Mouse (Mus musculus) forebrain, embryonic 16.5 days (tissue): ENCODE measurements around the gene Ksr1. TPM values are rescaled to one million over a fixed set of nuclear protein-coding genes. Genes with fewer than 3 reads are reported as not detected.

Experiments used
- ATAC-seq: fragments of 200-750 bp; cut with Nextera tagmentation; 2 replicates; pipeline ENCODE4 v1.8.0; 2017; ENCODE audit warnings: mild to moderate bottlenecking, moderate library complexity
- H3K27ac ChIP-seq: fragments of 300-500 bp; sonication (generic); 2 replicates; pipeline ENCODE4 v1.5.1; 2014; ENCODE audit warnings: low read length, control low read depth
- H3K27me3 ChIP-seq: fragments of 300-500 bp; sonication (generic); replicated peaks from 2 replicates; pipeline ENCODE4 v1.6.1; 2014; ENCODE audit warnings: low read length; ENCODE audit not compliant: control insufficient read depth, insufficient read depth
- H3K36me3 ChIP-seq: fragments of 300-500 bp; sonication (generic); 2 replicates; pipeline ENCODE4 v1.6.1; 2014; ENCODE audit not compliant: control insufficient read depth, insufficient read depth
- H3K4me1 ChIP-seq: fragments of 300-500 bp; sonication (generic); replicated peaks from 2 replicates; pipeline ENCODE4 v1.6.1; 2014; ENCODE audit warnings: low read length; ENCODE audit not compliant: control insufficient read depth, insufficient read depth
- H3K4me2 ChIP-seq: fragments of 300-500 bp; sonication (generic); 2 replicates; pipeline ENCODE4 v1.6.1; 2014; ENCODE audit warnings: mild to moderate bottlenecking, low read length, control low read depth
- H3K4me3 ChIP-seq: fragments of 300-500 bp; sonication (generic); replicated peaks from 2 replicates; pipeline ENCODE4 v1.5.1; 2014; ENCODE audit warnings: mild to moderate bottlenecking, low read length, control low read depth
- H3K9ac ChIP-seq: fragments of 300-500 bp; sonication (generic); replicated peaks from 2 replicates; pipeline ENCODE4 v1.6.1; 2014; ENCODE audit warnings: low read depth, low read length, control low read depth
- H3K9me3 ChIP-seq: fragments of 300-500 bp; sonication (generic); 2 replicates; pipeline ENCODE4 v1.6.1; 2016; ENCODE audit warnings: low read length; ENCODE audit not compliant: control insufficient read depth
- WGBS: fragments of 180-500 bp; shearing (Covaris S2); extraction: QIAGEN DNeasy Blood & Tissue Kit; methylation state at CpG from one replicate; pipeline ENCODE4 v1.1.7; 2014; 5-methylcytosine and 5-hydroxymethylcytosine counted together
- polyA plus RNA-seq: library from polyadenylated mRNA; unstranded; fragments of >200 nt; fragmentation: Nextera tagmentation; extraction: Ambion mirVana; gene quantifications from 2 replicates; pipeline ENCODE4 v1.2.1, GENCODE M21; 2015

The Ksr1 gene
- polyA plus RNA-seq, 1 experiment from 2014 or later = 5.1 TPM

DNA sequence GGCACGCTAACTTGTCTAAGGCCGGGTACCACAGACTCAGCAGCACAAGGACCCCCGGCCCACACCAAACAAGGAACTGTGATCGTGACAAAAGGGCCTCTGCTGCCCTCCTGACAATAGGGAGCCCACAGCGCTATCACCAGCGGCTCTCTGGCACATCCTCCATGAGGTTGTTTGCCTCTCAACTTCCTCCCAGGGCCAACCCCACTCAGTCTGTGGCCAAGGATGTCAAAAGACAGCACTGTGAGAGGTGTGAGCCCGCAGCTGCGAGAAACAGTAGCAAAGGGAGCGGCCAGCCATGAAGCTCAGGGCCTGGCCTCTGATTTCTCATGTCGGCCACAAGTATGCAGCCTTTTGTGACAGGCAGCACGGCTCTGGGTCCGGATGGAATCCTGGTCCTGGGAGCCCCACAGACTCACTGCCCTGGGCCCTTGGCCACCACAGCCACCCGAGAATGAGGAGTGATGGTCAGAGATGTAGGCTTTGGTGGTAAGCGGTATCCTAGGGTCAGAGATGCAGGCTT is 104.2 kb downstream of the Ksr1 start:
- 56% methylated on average over 14 of the region's 14 CpGs for WGBS
- Histone ChIP-seq H3K9ac (no peak overlapping the region), H3K4me1 (no peaks in the 10 kb centered on the region), H3K27ac (no peak overlapping the region), H3K9me3 (no peaks in the 10 kb centered on the region), H3K36me3 (no peaks in the 10 kb centered on the region; the same call in 1 of the 2 replicates), H3K4me3 (no peak overlapping the region), H3K27me3 (no peaks in the 10 kb centered on the region), H3K4me2 (no peak overlapping the region)
- ATAC-seq = no peak

DNA sequence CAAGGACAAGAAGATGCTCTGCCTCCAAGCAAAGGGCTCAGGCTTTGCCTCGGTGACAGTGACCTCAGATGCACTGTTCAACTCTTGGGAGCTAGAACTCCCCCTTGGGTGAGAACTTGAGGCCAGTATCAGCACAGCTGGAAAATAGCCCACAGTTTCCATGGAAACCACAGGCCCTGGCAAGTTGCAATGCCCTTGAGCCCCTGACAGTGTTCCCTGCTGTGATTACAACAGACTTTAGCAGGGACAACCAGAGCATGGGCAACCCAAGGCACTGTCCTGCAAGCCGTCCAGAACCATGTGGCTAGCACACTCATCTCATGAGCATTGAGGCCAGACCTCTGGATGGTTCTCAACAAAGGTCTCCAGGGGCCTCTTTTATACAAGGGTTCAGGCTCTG is 106.7 kb downstream of the Ksr1 start:
- ATAC-seq = no peak

DNA sequence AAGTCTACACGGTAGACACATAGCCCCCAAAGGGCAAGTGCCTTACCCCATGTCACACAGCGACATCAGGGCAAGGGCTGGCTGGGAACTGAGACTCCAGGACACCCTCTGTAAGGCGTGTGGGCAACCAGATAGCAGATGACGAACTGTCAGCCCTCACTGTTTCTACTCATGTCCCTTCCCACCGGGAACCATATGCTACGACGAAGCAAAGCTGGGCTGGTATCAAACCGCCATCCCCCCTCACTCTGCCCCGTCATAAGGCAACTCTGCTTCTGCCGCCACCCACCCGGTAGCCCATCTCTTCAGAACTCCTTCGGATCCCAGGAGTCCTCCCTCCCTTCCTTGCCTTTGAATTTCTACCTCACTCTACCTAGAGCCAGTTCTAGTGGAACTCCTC is 108.7 kb downstream of the Ksr1 start:
- no peak overlapping the region for H3K9ac ChIP-seq
- no peak overlapping the region for H3K4me2 ChIP-seq
- no peaks in the 10 kb centered on the region for H3K36me3 ChIP-seq
- H3K9me3 ChIP-seq = no peaks in the 10 kb centered on the region
- 88% methylated on average over 12 of the region's 12 CpGs for WGBS
- H3K27ac ChIP-seq = no peak overlapping the region
- H3K4me1 ChIP-seq = peaks cover 5% of the 10 kb centered on the region; the same call in 1 of the 2 replicates
- ATAC-seq = no peak
- no peaks in the 10 kb centered on the region for H3K27me3 ChIP-seq
- H3K4me3 ChIP-seq = no peak overlapping the region

More for the DNA sequence above, 106.7 kb downstream of the Ksr1 start:
- Histone ChIP-seq H3K4me1 (peaks cover 5% of the 10 kb centered on the region; the same call in 1 of the 2 replicates), H3K27ac (no peak overlapping the region), H3K27me3 (no peaks in the 10 kb centered on the region), H3K36me3 (no peaks in the 10 kb centered on the region; the same call in 1 of the 2 replicates), H3K9me3 (no peaks in the 10 kb centered on the region), H3K9ac (no peak overlapping the region), H3K4me2 (no peak overlapping the region), H3K4me3 (no peak overlapping the region)
- 54% methylated on average over 2 of the region's 2 CpGs for WGBS

DNA sequence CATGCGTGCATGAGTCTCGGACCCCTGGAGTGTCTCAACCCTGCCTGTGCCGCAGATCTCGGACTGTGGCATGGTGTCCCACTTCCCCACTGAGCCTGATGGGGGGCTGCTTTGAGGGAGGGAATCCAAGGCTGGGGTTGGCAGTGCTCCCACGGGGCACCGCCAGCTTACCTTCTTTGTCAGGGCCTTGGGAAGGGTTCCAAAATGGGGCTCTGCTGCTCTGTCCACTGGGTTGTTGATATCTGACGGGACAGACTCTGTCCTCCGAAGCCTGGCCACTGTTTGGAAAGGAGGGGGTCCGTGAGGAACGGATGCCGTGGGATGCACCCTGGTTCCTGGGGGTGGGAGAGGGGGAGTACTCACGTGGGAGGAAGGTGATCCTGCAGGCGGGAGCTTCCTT is 109.9 kb downstream of the Ksr1 start:
- Histone ChIP-seq H3K9me3 (no peaks in the 10 kb centered on the region), H3K27ac (no peak overlapping the region), H3K9ac (no peak overlapping the region), H3K4me2 (no peak overlapping the region), H3K27me3 (no peaks in the 10 kb centered on the region), H3K4me1 (peaks cover 5% of the 10 kb centered on the region; the same call in 1 of the 2 replicates), H3K36me3 (no peaks in the 10 kb centered on the region), H3K4me3 (no peak overlapping the region)
- no peak for ATAC-seq
- WGBS = 58% methylated on average over 13 of the region's 13 CpGs

DNA sequence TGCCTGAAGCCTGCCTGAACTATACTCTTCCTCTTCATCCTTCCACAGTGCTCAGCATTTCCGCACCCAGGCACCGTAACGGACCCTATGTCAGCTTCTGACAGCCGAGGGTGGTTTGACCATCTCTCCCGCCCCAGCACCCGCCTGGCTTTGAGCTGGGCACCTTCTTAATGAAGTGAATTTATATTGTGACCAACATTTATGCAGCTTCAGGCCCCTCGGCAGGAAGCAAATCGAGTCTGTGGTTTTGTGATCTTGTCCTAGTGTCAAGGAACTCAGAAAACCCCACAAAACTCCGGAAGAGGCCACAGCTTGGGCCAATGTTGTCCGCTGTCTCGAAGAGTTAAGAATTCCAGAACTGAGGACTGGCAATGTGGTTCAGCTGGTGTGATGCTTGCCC is 112.6 kb downstream of the Ksr1 start:
- ATAC-seq = no peak
- Histone ChIP-seq H3K27me3 (no peaks in the 10 kb centered on the region), H3K9me3 (no peaks in the 10 kb centered on the region), H3K4me1 (peaks cover 11% of the 10 kb centered on the region), H3K9ac (no peak overlapping the region), H3K36me3 (no peaks in the 10 kb centered on the region), H3K4me3 (no peak overlapping the region), H3K27ac (no peak overlapping the region), H3K4me2 (no peak overlapping the region)
- WGBS = 92% methylated on average over 11 of the region's 11 CpGs

DNA sequence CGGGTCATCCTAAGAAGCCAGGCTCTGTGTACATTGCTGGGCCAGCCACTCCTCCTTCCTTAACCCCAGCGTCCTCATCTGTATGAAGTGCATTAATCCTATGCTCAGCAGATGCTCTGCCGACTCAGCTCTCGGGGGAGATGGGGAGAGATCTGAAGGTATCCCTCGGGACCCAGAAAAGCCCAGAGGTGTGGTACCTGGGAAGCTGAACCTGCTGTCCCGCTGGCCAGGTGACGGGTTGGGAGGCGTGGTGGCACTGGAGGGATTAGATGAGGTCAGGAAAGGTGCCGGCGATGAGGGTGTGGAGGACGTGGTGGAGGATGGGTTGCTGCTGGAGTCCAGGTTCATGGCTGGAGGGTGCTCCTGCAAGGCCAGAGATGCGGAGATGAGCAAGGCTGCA is 113.2 kb downstream of the Ksr1 start:
- H3K27me3 ChIP-seq = no peaks in the 10 kb centered on the region

DNA sequence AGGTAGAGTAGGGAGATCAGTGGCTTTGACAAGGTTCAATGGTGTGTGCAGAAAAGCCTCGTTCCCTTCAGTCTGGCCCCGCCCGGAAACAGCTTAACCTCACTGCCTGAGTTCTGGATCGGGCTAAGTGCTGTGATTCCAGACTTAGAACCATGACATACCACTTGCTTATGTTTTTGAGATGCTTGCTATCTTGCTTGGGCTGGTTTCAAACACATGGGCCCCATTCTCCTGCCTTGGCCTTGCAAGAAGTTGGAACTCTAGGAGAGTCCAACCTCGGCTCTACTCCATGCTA is 114.8 kb downstream of the Ksr1 start:
- ATAC-seq = no peak
- Histone ChIP-seq H3K4me1 (peaks cover 9% of the 10 kb centered on the region), H3K27me3 (no peaks in the 10 kb centered on the region), H3K27ac (no peak overlapping the region), H3K4me2 (no peak overlapping the region), H3K4me3 (no peak overlapping the region), H3K9ac (no peak overlapping the region), H3K9me3 (no peaks in the 10 kb centered on the region), H3K36me3 (no peaks in the 10 kb centered on the region)
- WGBS = 72% methylated on average over 5 of the region's 5 CpGs

More for the DNA sequence above, 113.2 kb downstream of the Ksr1 start:
- 82% methylated on average over 12 of the region's 12 CpGs for WGBS
- no peak overlapping the region for H3K4me3 ChIP-seq
- no peak overlapping the region for H3K27ac ChIP-seq
- ATAC-seq = no peak
- H3K4me1 ChIP-seq = peaks cover 11% of the 10 kb centered on the region
- no peaks in the 10 kb centered on the region for H3K36me3 ChIP-seq
- H3K4me2 ChIP-seq = no peak overlapping the region
- no peak overlapping the region for H3K9ac ChIP-seq
- H3K9me3 ChIP-seq = no peaks in the 10 kb centered on the region

DNA sequence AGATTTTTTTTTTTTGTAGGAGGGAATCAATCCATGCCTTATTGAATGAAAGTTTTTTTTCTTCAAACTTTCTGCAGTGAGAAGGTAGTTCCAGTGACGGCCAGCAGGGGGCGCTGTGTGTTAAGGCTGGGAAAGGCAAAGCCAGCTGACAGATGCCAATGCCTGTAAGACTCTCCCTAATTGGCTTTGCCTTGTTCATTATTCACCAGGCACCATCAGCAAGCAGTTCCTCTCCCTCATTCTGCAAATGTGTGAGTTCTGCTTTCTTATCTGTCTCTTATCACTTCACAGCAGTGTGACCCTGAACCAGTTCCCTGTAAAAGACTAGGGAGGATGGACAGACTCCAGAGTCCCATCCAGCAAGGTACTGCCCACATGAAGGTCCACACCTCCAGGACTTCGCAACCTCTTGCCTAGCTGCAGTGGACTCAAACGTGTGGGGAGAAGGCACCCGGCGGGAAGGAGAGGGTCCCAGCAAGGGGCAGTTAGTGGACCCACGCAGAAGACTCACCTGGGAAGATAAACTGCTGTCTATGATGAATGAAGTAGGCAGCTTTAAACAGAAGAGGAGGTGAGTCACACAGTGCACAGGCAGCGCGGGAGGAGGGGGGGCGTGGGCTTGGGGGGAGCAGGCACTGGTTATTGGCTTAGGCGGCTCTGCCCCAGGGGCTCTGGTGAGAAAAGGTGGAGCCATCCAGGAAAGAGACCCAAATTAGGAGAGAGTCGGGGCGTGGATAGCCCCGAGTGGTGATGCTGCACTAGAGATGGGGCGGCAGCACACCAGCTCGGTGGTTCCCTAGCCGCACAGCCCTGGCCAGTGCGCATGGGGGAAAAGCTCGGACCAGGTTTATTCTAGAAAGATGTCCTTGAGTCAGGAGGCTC is 115.4 kb downstream of the Ksr1 start:
- peak; percentile 84 for ATAC-seq
- peaks cover 6% of the 10 kb centered on the region for H3K4me1 ChIP-seq
- 57% methylated on average over 19 of the region's 19 CpGs for WGBS
- no peaks in the 10 kb centered on the region for H3K36me3 ChIP-seq
- no peaks in the 10 kb centered on the region for H3K27me3 ChIP-seq
- H3K9ac ChIP-seq = no peak overlapping the region; the same call in 1 of the 2 replicates
- no peak overlapping the region for H3K4me2 ChIP-seq
- H3K27ac ChIP-seq = peak overlapping the region; percentile 13; the same call in 1 of the 2 replicates
- H3K4me3 ChIP-seq = no peak overlapping the region
- H3K9me3 ChIP-seq = no peaks in the 10 kb centered on the region

DNA sequence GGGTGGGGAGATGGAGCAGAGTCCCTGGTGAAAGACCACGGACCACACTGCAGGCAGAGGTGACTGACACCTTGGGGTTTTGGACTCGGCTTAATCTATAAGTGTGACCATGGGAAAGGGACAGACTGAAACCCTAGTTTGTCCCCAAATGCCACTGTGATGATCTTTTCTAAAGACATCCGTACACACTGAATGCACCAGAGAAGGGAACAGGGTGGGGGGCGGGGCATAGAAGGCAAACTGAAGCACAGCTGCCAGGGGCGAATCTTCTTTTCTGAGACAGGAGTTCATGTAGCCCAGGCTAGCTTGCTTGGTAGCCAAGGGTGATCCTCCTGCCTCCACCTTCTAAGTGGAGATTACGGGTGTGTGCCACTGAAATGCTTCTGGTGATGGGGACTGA is 122.5 kb downstream of the Ksr1 start:
- Histone ChIP-seq H3K9me3 (no peaks in the 10 kb centered on the region), H3K4me1 (no peaks in the 10 kb centered on the region), H3K9ac (no peak overlapping the region), H3K27ac (no peak overlapping the region), H3K27me3 (no peaks in the 10 kb centered on the region), H3K4me3 (no peak overlapping the region), H3K4me2 (no peak overlapping the region), H3K36me3 (peaks cover 2% of the 10 kb centered on the region; the same call in 1 of the 2 replicates)
- 82% methylated on average over 6 of the region's 6 CpGs for WGBS
- no peak for ATAC-seq
